Mouse (Mus musculus): ENCODE measurements around the gene Vmn2r78.
"Not testable (repeated sequence)": the region's sequence is repeated elsewhere in the genome, so short reads cannot be mapped to it uniquely, and the experiment has no call there.

Gene Vmn2r78

DNA sequence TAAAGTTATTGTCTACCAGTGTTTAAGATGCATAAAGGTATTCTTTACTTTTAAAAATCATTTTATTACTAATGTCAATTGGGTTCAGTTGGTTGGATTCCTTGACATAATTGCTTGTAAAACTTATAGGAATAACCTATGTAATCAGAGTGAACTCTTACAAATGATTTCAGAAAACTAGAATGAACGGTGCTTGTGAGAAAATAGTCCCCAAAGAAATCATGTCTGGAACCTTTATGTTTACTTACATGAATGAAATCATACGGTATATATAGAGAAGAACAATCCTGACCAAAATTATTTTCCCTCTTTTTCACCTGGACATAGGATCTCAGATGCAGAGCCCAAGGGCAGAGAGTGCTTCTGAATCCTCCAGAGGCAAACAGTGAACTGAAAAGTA lies at the start of gene Vmn2r78:
Gene Vmn2r78 (plus strand): TSS at position 301 of the 400 bp plus-strand sequence.
- in situ Hi-C loops (cut with MboI, MseI) = not testable (repeated sequence)

DNA sequence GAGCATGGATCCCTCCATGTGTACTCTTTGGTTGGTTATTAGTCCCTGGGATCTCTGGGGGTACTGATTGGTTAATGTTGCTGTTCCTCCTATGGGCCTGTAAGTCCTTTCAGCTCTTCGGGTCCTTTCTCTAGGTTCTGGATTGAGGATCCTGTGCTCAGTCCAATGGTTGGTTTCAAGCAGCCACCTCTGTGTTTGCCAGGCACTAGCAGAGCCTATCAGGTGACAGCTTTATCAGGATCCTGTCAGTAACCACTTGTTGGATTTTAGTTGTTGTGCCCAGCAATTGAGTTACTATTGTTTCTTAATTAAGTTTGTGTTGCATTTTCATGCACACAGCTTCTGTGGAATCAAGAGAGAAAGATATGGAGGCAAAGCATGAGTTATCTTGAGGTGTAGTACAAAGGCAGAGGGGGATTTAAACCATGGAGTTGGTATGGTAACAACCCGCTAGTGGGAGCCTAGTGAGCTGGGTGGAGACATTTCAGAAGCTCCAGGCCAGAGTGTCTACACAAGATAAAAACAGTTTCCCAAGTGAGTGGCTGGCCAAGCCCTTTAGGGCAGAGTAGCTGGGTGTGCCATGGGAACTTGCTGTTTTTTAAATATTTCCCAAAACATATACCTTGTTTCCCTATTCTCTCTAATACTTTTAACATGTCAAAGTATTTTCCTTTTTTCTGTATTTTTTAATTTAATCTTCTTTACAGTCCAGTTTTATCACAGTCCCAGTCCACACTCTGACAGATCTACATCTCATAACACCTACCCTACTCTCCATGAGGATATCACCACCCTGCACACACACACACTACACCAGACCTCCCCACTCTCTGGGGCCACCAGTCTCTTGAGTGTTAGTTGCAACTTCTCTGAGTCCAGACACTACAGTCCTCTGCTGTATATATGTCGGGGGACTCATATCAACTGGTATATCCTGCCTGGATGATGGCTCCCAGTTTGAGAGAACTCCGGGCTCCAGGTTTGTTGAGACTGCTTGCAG lies 25.1 kb upstream of the Vmn2r78 start:
- in situ Hi-C loops (cut with MboI, MseI) = no loop called here

DNA sequence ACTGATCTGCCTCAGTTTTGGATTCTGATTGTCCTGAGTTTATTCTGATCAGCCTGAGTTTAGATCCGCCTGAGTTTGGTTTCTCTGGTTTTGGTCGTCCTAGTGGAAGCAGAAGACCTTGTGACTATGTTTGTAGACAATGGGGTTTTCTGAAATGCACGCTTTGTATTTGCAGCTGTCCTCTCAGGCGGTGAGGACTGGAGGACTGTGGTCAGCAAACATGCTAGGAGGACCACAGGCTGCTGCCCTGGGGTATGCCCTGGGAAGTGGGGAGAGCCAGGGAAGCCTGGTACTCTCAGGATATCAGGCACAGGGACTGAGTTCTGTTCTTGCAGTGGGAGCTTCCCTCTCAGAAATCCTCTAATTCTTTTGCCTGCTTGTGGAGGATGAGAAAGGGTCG lies 22.4 kb downstream of the Vmn2r78 start:
- in situ Hi-C loops (cut with MboI, MseI) = no loop called here

DNA sequence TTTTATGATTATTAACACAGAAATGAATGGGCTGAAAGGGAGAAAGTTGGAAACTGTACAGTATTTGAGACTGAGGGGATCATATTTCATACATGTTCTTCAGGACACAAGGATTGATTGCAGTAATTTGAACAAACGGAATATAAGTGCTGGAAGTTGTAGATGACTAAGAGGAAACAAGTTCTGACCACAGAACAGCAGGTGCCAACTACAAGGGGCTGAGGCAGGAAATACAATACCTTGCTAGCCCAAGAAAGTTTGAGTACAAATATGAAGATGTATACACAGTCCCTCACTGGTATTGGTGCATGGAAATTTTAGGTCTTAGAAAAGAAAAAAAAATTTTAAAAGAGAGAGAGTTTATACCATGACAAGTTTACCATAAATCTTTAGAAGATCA lies 79.8 kb downstream of the Vmn2r78 start:
- in situ Hi-C loops (cut with MboI, MseI) = no loop called here

DNA sequence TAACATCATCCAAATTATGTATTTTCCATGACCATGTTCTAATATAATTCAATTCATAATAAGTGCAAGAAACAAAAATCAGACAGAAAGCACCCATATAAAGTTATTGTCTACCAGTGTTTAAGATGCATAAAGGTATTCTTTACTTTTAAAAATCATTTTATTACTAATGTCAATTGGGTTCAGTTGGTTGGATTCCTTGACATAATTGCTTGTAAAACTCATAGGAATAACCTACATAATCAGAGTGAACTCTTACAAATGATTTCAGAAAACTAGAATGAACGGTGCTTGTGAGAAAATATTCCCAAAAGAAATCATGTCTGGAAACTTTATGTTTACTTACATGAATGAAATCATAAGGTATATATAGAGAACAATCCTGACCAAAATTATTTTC lies 80.9 kb downstream of the Vmn2r78 start, which contains the start of gene Vmn2r79:
Gene Vmn2r79 (plus strand): TSS at position 301 of the 400 bp plus-strand sequence.
- in situ Hi-C loops (cut with MboI, MseI) = not testable (repeated sequence)
